Mouse (Mus musculus) CH12F3 (cell line): ENCODE results near the gene Mycn.

Source experiments
- in situ Hi-C: fragments of 300-500 bp; cut with MboI; formaldehyde crosslinking; loops from 2 replicates; pipeline ENCODE4 v1.14.3; 2020; ENCODE audit warnings: low sequenced_read_pairs

Gene Mycn

DNA sequence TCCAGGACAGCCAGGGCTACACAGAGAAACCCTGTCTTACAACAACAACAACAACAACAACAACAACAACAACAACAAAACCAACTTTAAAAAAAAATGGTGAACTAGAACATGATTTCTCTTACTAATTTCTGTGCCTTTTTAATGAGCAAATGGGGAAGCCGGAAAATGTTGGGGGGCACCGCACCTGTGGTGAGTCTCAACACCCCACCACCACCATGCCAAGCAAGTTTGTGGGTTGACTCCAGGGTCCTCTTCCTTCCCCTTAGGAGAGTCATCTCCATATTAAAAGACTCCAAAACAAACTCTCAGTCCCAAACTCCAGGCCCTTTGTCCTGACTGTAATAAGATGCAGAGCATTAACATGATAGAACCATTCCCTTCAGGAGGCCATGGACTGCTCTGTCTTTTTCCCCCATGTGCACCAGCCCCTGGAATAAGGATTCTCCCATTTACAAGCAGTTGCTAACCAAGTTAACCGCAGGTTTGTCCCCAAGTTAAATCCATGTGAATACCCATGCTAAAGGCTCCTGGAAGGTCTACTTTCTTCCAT lies 14.7 kb downstream of the Mycn start:
- in situ Hi-C loops, result no loop called here

DNA sequence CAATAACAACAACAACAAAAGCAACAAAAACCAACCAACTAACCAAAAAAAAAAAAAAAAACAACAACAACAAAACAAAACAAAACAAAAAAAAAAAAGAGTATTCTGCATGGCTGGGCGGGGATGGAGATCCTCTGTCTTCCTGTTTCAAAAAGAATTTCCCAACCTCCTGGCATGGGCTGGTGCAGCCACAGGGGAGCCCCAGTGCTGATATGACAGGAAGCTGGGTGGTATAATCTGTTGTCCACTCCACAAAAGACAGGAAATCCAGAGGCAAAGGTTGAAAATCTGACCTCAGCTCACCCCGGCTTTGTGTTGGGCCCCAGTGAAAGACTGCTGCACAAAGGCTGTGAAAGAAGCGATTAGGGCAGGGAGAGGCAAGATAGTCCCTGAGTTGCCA lies 17.3 kb downstream of the Mycn start:
- in situ Hi-C loops, result no loop called here

DNA sequence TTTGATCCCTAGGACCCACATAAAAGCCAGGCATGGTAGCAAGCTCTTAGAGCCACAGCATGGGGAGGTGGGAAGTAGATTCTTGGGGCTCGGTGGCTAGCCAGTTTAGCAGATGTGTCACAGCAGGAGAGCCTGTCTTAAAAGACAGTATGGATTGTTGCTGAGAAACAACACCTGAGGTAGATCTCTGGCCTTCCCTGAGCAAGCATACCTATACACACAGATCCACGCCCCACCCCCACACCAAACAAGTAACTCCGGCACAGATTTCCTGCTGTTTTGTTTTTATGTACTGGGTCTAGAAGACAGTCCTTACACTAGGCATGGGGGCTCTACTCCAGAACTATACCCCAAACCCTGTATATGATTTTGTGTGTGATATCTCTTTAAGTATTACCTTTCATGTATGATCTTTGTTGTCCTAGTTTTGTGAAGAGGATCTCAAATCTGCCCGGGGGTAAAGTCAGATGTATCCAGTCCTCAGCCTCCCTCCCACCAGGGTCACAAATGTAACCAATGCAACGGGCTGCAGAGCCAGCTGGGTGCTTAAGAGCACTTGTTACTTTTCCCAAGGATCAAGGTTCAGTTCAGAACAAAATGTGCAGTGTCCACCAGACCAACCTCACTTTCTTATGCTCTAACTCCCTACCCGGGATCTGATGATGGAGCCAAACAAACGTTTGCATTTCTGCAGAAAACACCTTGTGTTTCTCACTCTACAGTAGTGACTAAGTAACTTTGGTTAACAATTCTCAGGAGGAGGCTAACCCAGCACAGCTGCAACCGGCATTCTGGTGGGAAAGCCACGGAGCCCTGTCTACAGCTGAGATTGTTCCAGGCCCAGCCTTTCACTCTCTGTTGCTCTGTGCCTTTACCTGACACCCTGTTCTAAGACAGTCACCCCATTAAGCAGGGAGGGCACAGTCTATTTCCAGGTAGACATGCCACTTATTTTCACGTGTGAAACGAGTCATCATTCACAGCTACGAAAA lies 21.3 kb downstream of the Mycn start:
- in situ Hi-C loops, result no loop called here

DNA sequence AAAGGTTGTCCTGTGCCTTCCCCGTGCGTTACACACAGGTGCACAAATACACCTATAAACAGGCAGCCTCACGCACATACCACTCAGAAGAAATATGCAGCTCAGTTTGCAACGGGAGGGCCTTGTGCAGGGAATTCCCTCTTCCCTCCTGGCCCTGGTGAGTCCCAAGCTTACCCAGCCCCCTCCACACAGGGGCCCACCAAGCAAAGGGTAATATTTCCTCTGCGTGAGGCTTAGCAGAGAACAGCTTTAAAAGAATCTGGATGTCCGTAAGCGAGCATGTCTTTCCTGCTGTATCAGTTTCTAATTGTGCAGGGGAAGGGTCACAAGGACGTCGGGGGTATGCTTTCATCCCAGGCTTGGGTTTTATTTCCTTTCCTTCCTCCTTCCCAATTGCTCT lies 25.4 kb downstream of the Mycn start:
- in situ Hi-C loops, result no loop called here

DNA sequence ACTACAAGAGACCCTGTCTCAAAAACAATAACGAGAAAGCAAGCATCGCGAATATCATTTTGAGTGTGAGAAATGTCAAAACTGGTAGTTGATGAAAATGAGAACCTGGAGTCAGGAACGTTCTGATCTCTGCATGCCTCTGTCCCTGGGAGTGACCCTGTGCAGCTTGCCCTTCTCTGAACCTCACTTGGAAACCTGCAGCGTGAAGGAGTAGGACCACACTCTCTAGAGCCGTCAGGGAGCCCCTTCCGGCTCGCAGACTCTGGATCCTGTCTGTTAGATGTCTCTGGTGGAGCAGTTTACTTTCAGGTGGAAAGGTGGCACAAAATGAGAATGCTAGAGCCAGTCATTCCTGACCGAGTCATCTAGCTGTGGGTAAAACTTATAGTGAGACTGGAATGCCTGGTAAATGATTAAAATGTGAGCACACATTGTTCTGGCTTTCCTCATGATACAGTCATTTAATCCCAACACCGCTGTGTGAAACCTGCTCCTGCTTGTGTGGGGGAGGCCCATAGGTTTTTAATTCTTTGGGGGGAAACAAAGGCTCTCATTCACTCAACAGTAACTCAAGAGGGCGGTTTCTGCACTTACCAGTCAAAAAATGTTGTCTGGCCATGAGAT lies 31.2 kb downstream of the Mycn start:
- in situ Hi-C loops, result no loop called here

DNA sequence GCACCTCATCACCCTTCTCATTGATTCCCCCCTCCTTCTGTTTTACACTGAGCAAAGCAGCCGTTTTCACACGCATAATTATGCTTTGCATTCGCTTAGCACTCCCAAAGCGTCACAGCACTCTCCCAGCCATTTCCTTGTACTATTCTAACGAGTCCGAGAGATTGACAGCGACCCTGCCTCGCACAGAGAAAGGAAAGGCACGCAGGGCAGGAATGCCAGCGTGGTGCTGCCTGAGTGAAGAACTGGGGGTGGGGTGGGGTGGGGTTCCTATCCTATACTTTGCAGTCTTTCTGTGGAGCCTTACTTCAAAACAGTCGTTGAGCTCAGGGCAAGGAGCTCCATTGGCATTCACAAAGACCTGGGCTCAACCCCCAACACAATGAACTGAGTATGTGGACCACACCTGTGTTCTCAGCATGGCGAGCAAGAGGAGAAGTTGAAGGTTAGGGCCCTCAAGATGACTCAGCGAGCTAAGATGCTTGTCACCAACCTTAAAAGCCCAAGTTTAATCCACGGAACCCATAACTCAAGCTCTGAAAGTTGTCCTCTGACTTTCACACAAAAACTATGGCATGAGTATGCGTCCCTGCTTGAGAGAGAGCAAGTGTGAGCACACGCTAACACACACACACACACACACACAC lies 32.0 kb downstream of the Mycn start:
- in situ Hi-C loops, result no loop called here

DNA sequence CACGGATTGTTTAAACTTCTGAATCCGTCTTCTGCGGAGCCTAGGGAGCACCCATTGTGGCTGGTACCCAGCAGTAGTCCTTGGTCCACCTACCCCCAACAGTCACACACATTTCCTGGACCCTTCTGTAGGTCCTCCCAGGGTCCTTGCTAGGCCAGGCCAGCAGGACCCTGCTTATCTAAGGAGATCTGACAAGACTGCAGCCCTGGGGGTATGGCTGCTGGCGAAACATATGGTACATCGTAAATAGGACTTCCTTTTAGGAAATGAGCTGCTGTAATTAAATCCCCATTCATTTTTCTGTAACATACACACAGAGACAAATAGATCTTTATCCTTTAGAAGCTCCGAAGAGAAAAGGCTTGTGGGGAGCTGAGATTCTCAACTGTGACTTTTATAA lies 34.9 kb downstream of the Mycn start:
- in situ Hi-C loops, result no loop called here

DNA sequence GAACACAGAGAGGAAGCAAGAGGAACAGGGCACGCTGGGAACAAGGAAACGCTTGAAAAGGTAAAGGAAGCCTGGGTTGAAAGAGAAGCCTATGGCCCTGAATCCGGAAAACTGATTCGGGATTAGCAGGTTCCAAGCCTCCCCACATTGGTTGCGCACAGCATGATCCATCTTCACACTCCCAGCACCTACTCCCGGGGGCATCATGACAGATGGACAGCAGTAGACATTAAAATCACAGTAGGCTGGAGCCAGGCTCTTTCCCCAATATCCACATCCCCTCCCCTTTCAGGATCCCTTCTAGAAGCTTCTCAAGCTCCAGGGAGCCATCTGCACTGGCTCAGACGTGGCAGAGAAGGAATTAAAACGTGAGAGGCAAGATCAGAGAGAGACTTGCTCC lies 35.4 kb downstream of the Mycn start:
- in situ Hi-C loops, result no loop called here

DNA sequence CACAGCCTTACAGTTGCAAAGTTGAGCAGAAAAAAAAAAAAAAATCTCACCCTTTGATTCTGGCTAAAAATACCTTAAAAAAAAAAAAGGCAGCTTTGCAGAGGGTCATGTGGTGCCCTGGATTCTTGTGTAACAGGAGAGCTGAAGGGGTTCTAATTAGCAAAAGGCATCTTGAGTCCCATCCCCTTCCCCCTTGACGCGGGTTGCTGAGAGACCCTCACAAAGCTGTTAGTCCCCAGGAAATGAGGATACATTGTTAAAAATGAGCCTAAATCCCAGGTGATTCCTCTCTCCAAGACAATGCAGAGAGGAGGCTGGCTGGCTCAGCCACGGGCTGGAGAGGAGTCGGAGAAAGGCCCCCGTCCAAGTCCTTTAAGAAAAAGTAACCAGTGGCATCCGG lies 36.6 kb downstream of the Mycn start:
- in situ Hi-C loops, result no loop called here

DNA sequence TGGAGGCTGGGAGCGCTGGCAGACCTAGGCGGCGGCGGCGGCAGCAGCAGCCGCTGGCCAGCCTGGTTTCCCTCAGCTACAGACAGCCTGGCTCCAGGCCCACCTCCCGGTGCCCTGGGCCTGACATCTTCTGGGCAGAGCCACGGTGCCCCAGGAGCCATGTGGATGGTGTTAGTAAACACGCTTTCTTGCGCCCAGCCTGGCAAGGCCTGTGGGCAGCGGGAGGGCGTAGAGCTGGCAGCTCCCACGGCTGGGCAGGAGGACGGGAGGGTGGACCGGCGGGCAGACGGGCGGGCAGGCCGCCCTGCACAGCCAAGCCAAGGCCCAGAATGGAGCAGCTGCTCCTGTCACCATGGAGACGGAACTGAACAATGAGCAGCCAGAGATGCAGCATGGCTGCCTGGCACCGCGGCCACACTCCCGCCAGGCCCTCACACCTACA lies 37.2 kb downstream of the Mycn start:
- in situ Hi-C loops, result no loop called here

DNA sequence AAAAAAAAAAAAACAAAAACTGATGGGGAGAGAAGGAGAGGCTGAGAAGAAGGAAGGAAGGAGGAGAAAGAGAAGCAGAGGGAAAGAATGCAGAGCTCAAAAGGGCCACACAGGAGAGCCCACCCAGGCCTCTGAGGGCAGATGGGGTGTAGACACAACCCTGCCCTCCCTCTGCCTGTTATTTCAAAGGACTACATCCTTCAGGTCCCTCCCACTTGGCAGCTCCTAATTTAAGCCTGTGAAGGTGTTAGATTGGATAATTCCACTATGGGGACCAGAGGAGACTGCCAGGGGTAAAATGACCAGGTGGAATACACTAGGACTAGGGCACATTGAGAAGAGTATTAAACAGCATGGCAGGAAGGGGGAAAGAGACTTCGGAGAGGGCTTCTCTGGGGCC lies 37.6 kb downstream of the Mycn start:
- in situ Hi-C loops, result no loop called here

DNA sequence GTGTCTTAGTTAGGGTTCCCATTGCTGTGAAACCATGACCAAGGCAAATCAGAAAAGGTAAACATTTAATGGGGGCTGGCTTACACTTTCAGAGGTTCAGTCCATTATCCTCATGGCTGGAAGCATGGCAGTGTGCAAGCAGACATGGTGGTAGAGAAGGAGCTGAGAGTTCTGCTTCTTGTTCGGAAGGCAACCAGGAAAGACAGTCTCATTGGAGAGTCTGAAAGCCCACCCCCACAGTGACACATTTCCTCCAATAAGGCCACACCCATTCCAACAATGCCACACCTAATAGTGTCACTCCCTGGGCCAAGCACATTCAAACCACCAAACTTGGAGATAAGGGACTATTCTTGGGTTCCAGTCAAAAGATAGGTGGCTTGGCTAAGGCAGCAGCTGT lies 39.3 kb downstream of the Mycn start:
- in situ Hi-C loops, result no loop called here

DNA sequence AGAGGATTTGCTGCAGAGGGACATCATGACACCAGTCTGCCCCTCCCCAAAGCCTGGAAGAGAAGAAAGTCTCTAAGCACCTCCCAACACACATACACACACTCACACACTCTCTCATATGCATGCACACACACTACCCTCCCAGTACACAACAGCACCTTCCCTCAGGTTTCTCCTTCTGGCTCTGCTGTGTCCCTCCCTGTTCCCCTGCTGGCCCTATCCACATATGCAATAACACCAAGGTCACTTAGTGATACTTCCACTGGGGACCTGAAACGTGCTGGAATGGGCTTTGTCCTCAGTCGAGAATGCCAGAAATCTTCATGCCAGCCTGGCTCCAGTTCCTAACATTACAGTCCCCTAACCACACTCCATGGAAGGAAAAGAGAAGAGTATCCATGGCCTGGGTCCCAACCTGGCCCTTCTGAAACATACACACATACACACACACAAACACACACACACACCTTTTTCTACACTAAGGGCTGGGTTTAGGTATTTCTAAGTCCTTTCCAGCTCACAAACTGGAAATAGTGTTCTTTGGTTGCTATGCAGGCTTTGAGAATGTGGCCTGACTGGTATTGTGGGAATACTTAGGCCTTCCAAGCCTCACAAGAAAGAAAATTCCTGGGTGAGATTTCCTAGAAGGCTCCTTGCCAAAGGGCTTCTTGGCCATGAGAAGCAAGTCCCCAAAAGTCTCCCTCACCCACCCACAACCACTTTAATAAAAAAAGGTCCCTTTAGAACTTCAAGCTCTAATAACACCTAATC lies 43.2 kb downstream of the Mycn start:
- in situ Hi-C loops, result no loop called here

DNA sequence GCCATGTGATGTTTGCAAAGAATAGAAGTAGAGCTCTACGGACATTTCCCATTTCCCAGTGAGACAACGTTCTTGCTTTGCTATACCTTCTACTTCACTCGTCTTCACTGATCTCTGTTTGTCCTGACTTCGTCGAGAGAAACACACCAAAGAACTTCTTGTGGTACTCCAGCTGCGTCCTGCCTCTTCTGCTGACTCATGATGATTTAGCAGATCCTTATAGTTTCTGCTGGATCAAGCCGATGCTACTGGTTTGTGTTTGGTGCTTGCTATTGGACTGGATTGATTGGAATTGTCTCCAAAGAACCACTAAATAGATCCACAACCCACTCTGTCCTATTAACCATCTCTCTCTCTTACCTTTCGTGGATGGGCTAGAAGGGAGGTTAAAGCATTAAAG lies 47.7 kb downstream of the Mycn start:
- in situ Hi-C loops, result no loop called here

DNA sequence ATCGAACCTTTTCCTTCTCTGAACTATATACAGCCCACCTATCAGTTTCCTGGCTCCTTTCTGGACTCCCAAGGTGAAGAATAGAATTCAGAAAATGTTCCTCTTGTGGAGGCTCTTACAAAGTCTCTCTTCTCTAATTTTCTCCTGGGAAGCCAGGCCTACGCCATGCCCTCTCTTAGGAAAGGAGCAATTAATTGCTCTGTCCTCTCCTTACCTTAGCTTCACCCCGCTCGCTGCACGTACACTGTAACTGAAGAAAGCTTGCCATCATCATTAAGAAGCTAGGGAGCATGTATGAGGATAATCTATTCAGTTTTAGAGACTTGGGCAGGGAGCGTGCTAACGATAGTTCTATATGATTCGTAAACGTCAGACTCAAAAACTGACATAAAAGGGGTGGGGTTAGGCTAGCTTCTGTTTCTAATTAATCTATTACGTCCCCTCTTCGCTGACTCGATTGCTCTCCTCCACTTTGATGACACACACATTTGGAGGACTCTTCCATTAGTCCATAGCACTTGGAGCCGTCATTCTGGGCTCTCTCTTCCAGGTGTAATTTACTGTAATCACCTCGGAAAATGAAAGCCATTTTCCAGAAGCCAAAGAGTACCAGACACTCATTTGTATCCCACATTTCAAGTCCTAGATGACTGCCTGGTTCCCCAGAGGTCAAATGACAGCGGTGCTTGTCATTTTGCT lies 55.4 kb downstream of the Mycn start:
- in situ Hi-C loops, result no loop called here
